Mouse (Mus musculus) kidney, postnatal 10 days (tissue): ENCODE measurements around the gene Phldb3.
"Not testable (repeated sequence)": the region's sequence is repeated elsewhere in the genome, so short reads cannot be mapped to it uniquely, and the experiment has no call there.

Source experiments
- DNase-seq: peaks from one replicate; pipeline ENCODE4 v3.0.0; 2021; ENCODE audit warnings: mixed read lengths

The Phldb3 gene

GRCm38 (mm10) chr7:24595464-24595863, 15.1 kb upstream of the Phldb3 start:
- no peak for DNase-seq

DNA sequence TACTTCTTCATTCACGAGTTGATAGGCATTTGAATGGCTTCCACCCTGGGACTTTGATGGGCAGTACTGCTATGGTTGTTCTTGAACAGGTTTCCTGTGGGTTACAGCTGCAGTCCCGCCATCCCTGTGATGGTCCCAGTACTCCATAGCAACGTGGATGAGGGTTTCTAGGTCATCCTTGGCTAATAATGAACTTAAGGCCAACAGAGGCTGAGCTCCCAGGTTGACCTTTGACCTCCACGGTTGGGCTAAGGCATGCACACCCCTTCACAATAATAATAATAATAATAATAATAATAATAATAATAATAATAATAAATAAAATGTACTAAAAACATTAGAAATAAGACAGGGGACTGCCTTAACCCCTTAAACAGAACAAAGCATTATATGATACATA, 12.4 kb upstream of the Phldb3 start:
- no peak for DNase-seq

GRCm38 (mm10) chr7:24599211-24600067, 11.1 kb upstream of the Phldb3 start:
- no peak for DNase-seq

DNA sequence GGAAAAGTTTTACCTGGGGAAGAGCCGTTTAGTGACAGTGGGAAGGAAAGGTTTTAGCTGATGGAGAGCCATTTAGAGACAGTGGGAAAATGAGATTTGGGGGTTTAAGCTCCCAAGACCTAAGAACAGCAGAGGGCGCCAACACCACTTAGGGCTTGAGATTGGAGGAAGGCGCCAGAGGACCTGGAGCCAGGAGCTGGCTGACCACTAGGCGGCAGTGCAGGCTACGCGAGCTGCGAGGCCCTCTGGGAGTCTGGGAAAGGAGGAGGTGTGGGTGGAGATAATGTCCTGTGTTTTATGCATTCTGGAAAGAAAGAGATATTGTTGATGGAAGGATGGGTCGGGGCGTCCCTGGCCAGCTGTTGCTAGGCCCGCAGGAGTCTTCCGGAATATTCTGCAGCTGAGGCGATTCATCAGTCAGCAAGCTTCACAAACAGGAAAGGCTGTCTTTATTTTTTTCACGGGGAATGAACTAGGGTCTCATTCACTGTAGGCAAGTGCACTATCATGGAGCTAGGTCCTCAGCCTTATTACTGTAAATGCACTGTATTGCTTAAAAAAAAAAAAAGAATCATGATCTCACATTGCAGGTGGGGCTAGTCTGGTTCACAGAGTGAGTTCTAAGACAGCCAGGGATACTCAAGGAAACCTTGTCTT, 9.5 kb upstream of the Phldb3 start:
- peak; percentile 99 for DNase-seq

DNA sequence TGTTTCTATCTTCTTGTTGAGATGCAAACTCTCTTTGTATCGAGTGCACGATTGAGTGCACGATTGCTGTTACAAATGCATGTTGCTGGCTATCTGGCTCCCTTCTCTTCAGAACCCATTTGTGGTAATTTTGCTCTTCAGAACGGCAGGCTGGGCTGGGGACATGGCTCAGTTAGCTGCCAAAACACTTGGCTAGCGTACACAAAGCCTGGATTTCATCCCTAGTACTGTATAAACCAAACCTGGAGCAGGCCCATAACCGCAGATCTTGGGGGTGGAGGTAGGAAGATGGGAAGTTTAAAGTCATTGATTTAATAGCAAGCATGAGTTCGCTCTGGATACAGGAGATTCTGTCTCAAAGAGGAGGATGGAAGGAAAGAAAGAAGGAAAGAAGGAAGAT, 5.0 kb upstream of the Phldb3 start:
- no peak for DNase-seq

DNA sequence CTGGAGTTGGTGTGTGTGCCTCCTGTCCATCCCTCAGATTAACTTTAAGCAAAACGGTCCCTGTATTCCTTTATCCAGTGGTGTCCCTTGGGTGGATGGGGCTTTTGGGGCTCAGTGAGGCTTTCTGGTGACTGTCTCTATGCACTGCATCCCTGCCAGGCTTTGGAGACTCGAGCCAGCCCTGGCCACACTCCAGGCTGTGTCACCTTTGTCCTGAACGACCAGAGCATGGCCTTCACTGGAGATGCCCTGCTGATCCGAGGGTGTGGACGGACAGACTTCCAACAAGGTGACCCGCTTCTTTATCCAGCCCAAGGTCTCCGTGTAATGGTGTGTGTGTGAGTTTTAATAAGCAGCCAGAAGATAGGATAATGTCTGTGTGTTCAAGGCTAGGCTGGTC, 4.5 kb upstream of the Phldb3 start:
- DNase-seq: no peak

DNA sequence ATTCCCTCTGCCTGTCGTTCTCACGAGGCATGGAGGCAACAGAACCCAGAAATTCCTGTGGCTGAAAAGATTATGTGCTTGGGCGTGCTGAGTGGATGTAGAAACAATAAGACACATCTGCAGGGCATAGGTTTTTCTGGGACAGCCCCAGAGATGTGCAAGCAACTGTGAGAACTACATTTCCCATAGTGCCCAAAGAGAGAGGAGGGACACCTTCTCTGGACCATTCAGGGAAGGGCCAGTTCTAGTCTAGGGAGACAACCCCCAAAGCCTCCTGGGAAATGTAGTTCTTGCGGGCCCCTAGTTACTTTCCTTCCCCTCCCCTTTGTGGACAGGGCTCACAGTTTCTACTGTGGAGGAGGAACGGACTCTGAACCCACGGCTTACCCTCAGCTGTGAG, 2.5 kb upstream of the Phldb3 start:
- DNase-seq: peak; percentile 73

GRCm38 (mm10) chr7:24608561-24608960, 2.0 kb upstream of the Phldb3 start:
- DNase-seq: no peak

GRCm38 (mm10) chr7:24610879-24611494, 424 bp downstream of the Phldb3 start:
- peak; percentile 95 for DNase-seq

DNA sequence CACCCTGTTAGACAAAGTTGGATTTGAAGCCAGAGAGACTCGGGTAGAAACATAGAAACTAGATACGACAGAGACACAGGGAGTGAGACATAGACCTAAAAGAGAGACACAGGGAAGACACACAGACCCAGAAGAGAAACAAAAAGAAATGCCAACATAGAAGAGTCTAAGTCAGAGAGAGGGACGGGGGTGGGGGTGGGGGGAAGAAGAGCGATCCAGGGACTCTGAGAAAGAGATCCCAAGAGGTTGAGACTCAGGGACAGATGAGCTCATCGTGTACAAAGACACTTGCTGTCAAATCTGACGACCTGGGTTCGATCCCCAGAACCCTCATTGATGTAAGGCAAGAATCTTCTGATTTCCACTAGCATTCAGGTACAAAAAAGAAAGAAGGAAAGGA, 1.1 kb downstream of the Phldb3 start:
- DNase-seq: no peak

- DNase-seq: no peak
These were observed 1.8 kb downstream of the Phldb3 start for GRCm38 (mm10) chr7:24612308-24612910.

DNA sequence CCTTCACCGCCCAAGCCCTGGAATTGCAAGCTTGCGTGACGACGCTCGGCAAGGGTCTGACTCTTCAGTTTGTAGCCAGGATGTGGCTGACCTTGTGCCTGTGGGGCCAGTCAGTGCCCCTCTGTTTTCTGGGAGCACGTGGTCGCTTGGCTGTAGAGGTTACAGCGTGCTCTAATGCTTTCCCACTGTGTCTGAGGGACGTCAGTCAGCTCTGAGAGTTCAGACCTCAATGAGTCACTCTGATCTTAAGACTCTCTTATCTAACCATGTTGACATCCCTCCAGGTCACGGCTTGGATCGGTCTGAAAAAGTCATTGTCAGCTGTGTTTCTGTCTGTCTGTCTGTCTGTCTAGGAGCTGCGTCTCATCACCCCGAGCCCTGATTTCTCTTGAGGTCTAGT, 4.3 kb downstream of the Phldb3 start:
- no peak for DNase-seq

- DNase-seq: no peak
These were observed 7.2 kb downstream of the Phldb3 start for GRCm38 (mm10) chr7:24617763-24618162.

DNA sequence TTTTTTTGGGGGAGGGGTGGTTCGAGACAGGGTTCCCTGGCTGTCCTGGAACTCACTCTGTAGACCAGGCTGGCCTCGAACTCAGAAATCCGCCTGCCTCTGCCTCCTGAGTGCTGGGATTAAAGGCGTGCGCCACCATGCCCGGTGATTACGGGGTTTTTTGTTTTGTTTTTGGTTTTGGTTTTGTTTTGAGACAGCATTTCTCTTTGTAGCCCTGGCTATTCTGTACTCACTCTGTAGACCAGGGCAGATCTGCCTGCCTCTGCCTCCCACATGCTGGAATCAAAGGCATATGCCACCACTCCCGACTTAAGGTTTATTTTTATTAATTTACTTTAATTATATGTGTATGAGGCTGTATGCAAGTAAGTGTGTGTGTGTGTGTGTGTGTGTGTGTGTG, 7.8 kb downstream of the Phldb3 start:
- not testable (repeated sequence) for DNase-seq

GRCm38 (mm10) chr7:24619671-24620397, 9.3 kb downstream of the Phldb3 start:
- DNase-seq: no peak

GRCm38 (mm10) chr7:24621193-24621592, 10.6 kb downstream of the Phldb3 start:
- no peak for DNase-seq

DNA sequence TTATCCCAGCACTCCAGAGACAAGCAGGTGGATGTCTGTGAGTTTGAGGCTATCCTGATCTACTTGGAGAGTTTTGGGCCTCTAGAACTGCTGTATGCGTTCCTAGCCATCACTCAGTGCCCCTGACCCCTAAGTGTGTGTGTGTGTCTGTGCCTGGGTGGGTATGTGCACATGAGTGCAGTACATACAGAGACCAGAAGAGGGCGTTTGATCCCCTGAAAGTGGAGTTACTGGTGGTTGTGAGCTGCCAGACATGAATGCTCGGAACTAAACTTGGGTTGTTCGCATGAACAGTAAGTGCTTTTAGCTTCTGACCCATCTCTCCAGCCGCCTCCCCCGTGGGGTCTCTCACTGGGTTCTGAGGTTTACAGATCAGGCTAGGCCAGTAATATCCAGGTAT, 12.4 kb downstream of the Phldb3 start:
- no peak for DNase-seq

GRCm38 (mm10) chr7:24628685-24629610, 18.4 kb downstream of the Phldb3 start:
- DNase-seq: peak; percentile 92

- DNase-seq: no peak
These were observed 19.1 kb downstream of the Phldb3 start for GRCm38 (mm10) chr7:24629672-24630071.

DNA sequence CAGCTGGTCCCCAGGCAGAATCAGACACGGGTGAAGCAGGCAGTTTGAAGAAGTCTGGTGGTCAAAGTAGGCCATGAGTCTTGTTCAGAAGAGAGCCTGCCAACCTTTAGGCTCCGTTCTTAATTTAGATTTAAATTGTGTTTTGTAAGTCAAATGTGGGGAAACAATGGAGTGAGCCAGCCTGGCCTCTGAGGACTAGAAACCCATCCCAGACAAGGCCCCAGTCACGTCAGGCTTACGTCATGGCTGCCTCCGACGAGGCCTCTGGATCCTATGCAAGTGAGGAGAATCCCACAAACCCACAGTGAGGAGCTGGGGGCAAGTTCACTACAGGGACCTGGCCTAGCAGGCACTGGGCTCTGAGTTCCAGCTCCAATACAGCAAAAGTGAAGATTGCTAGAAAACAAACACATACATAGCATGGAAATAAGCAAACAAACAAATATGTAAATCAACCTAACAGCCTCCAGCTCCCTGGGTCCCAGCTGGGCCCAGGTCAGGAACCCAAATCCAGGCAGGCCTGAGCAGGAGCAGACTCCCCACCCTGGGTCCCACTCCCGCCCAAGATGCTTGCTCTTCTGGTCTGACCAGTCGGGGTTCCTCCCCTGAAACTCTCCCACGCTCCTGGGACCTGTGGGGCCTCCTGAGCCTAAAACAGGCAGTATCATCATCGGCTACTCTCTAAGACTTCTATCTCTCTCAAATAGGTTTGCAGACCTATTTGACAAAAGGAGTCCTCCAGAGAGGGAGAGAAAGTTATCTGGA, 19.7 kb downstream of the Phldb3 start:
- no peak for DNase-seq

DNA sequence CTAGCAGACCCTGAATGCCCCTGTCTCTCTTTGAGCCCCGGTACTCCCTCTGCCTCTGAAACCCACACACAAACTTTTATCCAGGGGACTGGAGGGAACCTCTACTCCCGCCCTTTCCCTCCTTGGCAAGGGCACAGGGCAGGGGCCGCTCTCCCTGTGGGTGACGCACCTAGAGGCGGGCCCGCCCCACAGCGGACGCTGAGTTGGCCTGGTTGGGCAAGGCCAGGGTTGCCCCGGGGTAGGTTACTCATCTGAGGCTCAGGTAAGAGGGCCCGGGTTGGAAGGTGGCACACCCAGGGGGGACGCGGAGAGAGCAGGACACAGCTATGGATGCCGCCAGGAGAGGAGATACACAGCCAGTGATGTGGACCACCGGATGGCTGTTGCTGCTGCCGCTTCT, 25.7 kb downstream of the Phldb3 start, which contains the start of gene Lypd3:
Gene Lypd3, plus strand, starts transcription at position 287 of the 400 bp plus-strand sequence.
- no peak for DNase-seq
